9 mouse cellular contexts compared by ENCODE assay signal in the genomic region with DNA sequence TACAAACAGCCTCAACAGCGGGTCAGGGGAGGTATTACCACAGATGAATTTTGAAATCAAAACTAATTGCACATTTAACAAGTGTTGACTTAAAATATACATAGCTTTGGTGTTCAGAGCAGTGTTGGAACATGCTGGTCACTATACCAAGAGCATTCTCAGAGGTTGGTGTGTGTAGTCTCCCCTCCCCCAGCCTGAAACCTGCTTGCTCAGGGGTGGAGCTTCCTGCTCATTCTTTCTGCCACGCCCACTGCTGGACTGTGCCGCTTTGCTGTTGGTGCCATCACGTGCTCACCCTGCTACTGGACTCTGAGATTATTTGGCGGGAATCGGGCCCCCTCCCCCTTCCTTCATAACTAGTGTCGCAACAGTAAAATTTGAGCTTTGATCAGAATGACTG. TPM values are rescaled to one million over a fixed set of nuclear protein-coding genes. Genes with fewer than 3 reads are reported as not detected.
DNase-seq lines count a peak whose midpoint lies in the region; ATAC-seq and TF ChIP-seq lines count a peak whose summit lies in the region.
"Not testable (repeated sequence)": the region's sequence is repeated elsewhere in the genome, so short reads cannot be mapped to it uniquely, and the experiment has no call there.
"Had no signal": no experiment of that assay in that cellular context is flagged by ENCODE, and none has a peak within 500 bp of the region (broad histone marks: within the 10 kb centered on the region; RNA-seq: fewer than 3 reads in every experiment).

No protein-coding gene starts in this region.

- not testable (repeated sequence) for H3K27me3 ChIP-seq in ES-Bruce4 (ENCODE audit: control insufficient read depth, insufficient read depth, low read length, poor library complexity, severe bottlenecking); intestine, postnatal 0 days (replicated peaks; ENCODE audit: control insufficient read depth, insufficient read depth, low read length); liver, embryonic 14.5 days (ENCODE audit: control insufficient read depth, insufficient read depth, low read length); small intestine, adult 2 months (ENCODE audit: control insufficient read depth, insufficient read depth, low read length)

- not testable (repeated sequence) for H3K4me3 ChIP-seq in ES-Bruce4 (ENCODE audit: low read depth, low read length); intestine, postnatal 0 days (ENCODE audit: low read depth, low read length); liver, embryonic 14.5 days (ENCODE audit: insufficient read depth in 1 of 2, low read depth in 2 of 2, low read length in 2 of 2); small intestine, adult 2 months (ENCODE audit: low read depth, low read length)

- peak overlapping the region; percentile 40; the same call in 1 of the 2 replicates for H3K9ac ChIP-seq in ES-Bruce4 (ENCODE audit: low read depth, poor library complexity, severe bottlenecking)
- not testable (repeated sequence) for H3K9ac ChIP-seq in intestine, postnatal 0 days (ENCODE audit: low read depth, low read length); liver, embryonic 14.5 days (replicated peaks)

- DNase-seq in adrenal gland, adult 2 months: peak; percentile 33
- DNase-seq in kidney, postnatal 25 days: peak; percentile 61 to 82
- DNase-seq in liver, embryonic 14.5 days (ENCODE audit: low read depth in 3 of 3, low spot score in 3 of 3): not testable (repeated sequence)
- DNase-seq in lung, postnatal 10 days: peak; percentile 52
- DNase-seq in thymus, postnatal 25 days: peak; percentile 26

- WGBS in intestine, postnatal 0 days: 38% methylated on average over 7 of the region's 7 CpGs
- 22% methylated on average over 7 of the region's 7 CpGs for WGBS in liver, embryonic 14.5 days (ENCODE audit: insufficient replicate concordance)
- WGBS in small intestine, adult 2 months: 25% methylated on average over 7 of the region's 7 CpGs

- peak; percentile 62; the same call in 1 of the 2 replicates for TF ChIP-seq EP300 in ES-Bruce4 (IDR thresholded peaks at IDR 0.05; ENCODE audit: insufficient read depth, low read depth, low read length)
- not testable (repeated sequence) for TF ChIP-seq EP300 in liver, embryonic 14.5 days (IDR thresholded peaks at IDR 0.05; ENCODE audit: low read depth)

- not testable (repeated sequence) for TF ChIP-seq POLR2A in ES-Bruce4 (IDR thresholded peaks at IDR 0.05; ENCODE audit: insufficient read depth, low read length); small intestine, adult 2 months (IDR thresholded peaks at IDR 0.05; ENCODE audit: low read depth, low read length)

- ATAC-seq in intestine, postnatal 0 days: peak; percentile 57
- peak; percentile 55; the same call in 1 of the 2 replicates for ATAC-seq in liver, embryonic 14.5 days (ENCODE audit: insufficient read depth)

- H3K4me1 ChIP-seq in ES-Bruce4 (ENCODE audit: control insufficient read depth, insufficient read depth, low read length); intestine, postnatal 0 days (replicated peaks; ENCODE audit: control insufficient read depth, insufficient read depth, low read length): not testable (repeated sequence)
- H3K4me1 ChIP-seq in liver, embryonic 14.5 days (replicated peaks; ENCODE audit: control insufficient read depth in 2 of 2, insufficient read depth in 2 of 2, low read length in 1 of 2): peaks cover 13 to 20% of the 10 kb centered on the region in 2 experiments
- peaks cover 22% of the 10 kb centered on the region; the same call in 1 of the 2 replicates for H3K4me1 ChIP-seq in small intestine, adult 2 months (ENCODE audit: control insufficient read depth, insufficient read depth, insufficient read length, low read length)

- H3K4me2 ChIP-seq in intestine, postnatal 0 days (replicated peaks; ENCODE audit: low read depth): not testable (repeated sequence)
- peak overlapping the region; percentile 32 for H3K4me2 ChIP-seq in liver, embryonic 14.5 days (ENCODE audit: low read depth)

- H3K9me3 ChIP-seq in ES-Bruce4 (replicated peaks; ENCODE audit: control insufficient read depth, insufficient read depth, low read length, poor library complexity, severe bottlenecking); intestine, postnatal 0 days (ENCODE audit: control insufficient read depth); liver, embryonic 14.5 days (ENCODE audit: control insufficient read depth, low read length): not testable (repeated sequence)

- not testable (repeated sequence) for H3K27ac ChIP-seq in ES-Bruce4 (ENCODE audit: insufficient read depth, low read length); intestine, postnatal 0 days (ENCODE audit: low read depth, low read length); liver, embryonic 14.5 days
- peak overlapping the region; percentile 47; the same call in 1 of the 2 replicates for H3K27ac ChIP-seq in small intestine, adult 2 months (ENCODE audit: insufficient read depth, low read depth, low read length)

- TF ChIP-seq CTCF in ES-Bruce4 (IDR thresholded peaks at IDR 0.05; ENCODE audit: low read depth, low read length); intestine, postnatal 0 days (IDR thresholded peaks at IDR 0.05; ENCODE audit: low read depth); liver, embryonic 14.5 days (IDR thresholded peaks at IDR 0.05; ENCODE audit: low read depth); small intestine, adult 2 months (IDR thresholded peaks at IDR 0.05; ENCODE audit: extremely low read depth, insufficient read length, insufficient replicate concordance, low read depth, low read length): not testable (repeated sequence)

- H3K36me3 ChIP-seq in ES-Bruce4 (ENCODE audit: control insufficient read depth, insufficient read depth, low read length, poor library complexity, severe bottlenecking); intestine, postnatal 0 days (ENCODE audit: control insufficient read depth, insufficient read depth); liver, embryonic 14.5 days (replicated peaks; ENCODE audit: control insufficient read depth, insufficient read depth, low read depth); small intestine, adult 2 months (ENCODE audit: control insufficient read depth, insufficient read depth, low read length): not testable (repeated sequence)

RNA-seq across cellular contexts. Expression of a gene that starts 10.2 kb away (rescaled TPM):
- polyA plus RNA-seq in ES-Bruce4 (2011; ENCODE audit: insufficient read depth, insufficient read length, low read depth, missing spikeins): 31.0 and 31.4 TPM in 2 replicates
- 10 to 100 TPM; 71.0 to 99.9 TPM for total RNA-seq in adrenal gland, adult 2 months (2021)
- polyA plus RNA-seq in adrenal gland, adult 2 months (2012; rRNA removed): 44.9 and 47.5 TPM in 2 replicates
- polyA plus RNA-seq in intestine, postnatal 0 days (2015; fragmentation: Nextera tagmentation; extraction: Ambion mirVana): 30.1 and 33.6 TPM in 2 replicates
- 9.1 and 12.5 TPM in 2 replicates for polyA plus RNA-seq in liver, embryonic 14.5 days (2012; rRNA removed)
- polyA plus RNA-seq in liver, embryonic 14.5 days (2014; fragmentation: Nextera tagmentation; extraction: Ambion mirVana): 14.2 and 16.7 TPM in 2 replicates
- 17.1 and 29.1 TPM in 2 replicates for polyA plus RNA-seq in small intestine, adult 2 months (2012; rRNA removed)

RNA-seq across cellular contexts. Expression of a gene that starts 39.6 kb away (rescaled TPM):
- polyA plus RNA-seq in ES-Bruce4 (2011; ENCODE audit: insufficient read depth, insufficient read length, low read depth, missing spikeins): 17.1 and 25.6 TPM in 2 replicates
- 100 to 1,000 TPM in 1 of 2 experiments, 10 to 100 TPM in 1; 91.8 to 146 TPM for total RNA-seq in adrenal gland, adult 2 months (2021)
- polyA plus RNA-seq in adrenal gland, adult 2 months (2012; rRNA removed): 62.4 and 91.3 TPM in 2 replicates
- polyA plus RNA-seq in intestine, postnatal 0 days (2015; fragmentation: Nextera tagmentation; extraction: Ambion mirVana): 2.7 and 3.4 TPM in 2 replicates
- polyA plus RNA-seq in liver, embryonic 14.5 days (2012; rRNA removed): 2.5 and 3.0 TPM in 2 replicates
- polyA plus RNA-seq in liver, embryonic 14.5 days (2014; fragmentation: Nextera tagmentation; extraction: Ambion mirVana): 1.7 and 2.4 TPM in 2 replicates
- 0.44 and 1.1 TPM in 2 replicates for polyA plus RNA-seq in small intestine, adult 2 months (2012; rRNA removed)
- polyA plus RNA-seq: activated CD4-positive, CD25-positive, alpha-beta regulatory T cell, adult 4 months had no signal
